Mouse (Mus musculus) heart, adult 11 months (tissue): Measurements from ENCODE around the gene Erbb3.
"Not testable (repeated sequence)": the region's sequence is repeated elsewhere in the genome, so short reads cannot be mapped to it uniquely, and the experiment has no call there.

Source experiments
- DNase-seq: peaks from one replicate; pipeline ENCODE4 v3.0.0; 2022

The Erbb3 gene

DNA sequence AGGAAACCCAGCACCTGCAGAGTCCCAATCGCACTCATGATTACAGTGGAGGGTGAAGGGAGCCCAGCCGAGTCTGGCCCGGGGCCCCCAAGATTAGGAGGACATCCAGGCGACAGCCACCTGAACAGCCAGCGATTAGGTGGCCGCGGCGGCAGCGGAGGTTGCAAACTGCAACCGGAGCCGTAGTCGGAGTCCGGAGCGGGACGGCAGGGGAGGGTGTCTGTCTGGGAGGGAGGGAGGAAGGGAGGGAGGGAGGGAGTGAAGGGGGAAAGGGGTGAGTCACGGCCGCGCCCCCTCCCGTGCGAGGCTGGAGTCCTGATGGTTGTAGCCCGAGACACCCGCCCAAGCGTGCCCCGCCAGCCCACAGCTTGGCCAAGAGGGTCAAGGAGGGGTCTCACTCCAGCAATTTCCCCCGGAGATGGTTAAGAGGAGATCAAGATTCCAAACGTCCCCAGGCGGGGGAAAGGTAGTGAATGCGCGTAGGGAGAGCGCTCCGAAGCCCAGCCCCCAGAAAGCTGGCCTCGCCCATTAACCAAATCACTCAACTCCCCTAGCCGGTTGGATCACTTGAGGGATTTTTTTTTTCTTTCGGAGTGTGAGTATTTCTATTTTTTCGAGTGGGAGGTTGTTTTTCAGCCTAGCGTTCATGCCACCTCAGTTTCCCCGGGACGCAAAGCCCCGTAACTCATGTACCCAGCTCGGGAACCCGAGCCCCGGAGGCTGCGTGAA, at the start of gene Erbb3:
Gene Erbb3, minus strand, starts transcription at position 189 of the 729 bp plus-strand sequence.
- DNase-seq, result peak; percentile 94

DNA sequence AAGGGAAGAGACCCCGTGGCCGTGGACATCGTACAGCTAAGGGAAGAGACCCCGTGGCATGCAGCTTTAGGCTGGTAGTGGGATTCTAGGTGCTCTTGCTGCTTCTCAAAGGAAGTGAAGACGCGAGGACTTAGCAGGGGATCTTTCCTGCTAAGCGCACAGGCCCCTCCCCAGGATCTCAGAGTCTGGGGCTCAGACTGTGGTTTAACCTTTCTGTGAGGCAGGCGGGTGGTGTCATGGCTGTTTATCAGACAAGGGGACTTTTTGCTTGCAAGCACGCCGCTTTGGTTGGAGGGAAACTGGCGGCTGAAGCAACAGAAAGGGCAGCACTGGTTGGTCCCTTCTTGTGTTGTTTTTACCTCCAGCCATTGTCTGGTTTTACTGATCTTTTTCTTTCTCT, 47.6 kb upstream of the Erbb3 start:
- DNase-seq, result no peak

DNA sequence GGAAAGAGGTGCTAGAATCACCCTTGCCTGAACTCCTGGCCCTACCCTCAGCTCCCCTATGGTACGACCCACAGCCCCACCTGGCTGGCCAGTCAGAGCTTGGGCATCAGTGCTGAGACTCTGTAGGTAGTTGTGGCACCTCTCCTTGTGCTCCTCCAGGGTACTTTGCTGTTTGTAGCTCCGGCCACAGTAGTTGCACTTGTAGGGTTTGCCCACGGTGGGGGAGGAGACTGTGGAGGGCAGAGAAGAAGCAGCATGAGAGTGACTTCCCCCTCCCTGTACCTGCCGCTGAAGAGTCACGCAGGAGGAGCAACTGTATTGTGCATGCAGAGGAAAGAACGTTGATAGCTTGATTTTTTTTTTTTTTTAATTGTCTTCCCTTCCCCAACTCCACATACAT, 47.1 kb upstream of the Erbb3 start:
- DNase-seq, result peak; percentile 75

DNA sequence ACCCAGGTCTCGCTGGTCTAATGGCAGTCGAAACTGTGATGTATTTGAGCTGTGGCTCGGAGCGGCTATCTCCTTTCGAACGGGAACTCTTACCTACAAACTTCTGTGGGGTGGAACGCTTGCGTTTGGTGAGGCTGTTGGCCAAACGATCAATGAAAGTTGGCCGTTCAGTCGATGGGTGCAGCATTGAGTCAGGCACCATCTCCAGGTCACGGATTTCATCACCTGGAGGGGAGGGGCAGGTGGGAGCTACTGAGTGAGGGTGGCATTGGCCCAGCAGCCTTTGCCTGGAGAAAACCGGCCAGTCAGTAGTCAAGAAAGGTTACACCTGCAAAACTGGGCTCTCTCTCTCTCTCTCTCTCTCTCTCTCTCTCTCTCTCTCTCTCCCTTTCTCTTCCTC, 46.2 kb upstream of the Erbb3 start:
- DNase-seq, result no peak

DNA sequence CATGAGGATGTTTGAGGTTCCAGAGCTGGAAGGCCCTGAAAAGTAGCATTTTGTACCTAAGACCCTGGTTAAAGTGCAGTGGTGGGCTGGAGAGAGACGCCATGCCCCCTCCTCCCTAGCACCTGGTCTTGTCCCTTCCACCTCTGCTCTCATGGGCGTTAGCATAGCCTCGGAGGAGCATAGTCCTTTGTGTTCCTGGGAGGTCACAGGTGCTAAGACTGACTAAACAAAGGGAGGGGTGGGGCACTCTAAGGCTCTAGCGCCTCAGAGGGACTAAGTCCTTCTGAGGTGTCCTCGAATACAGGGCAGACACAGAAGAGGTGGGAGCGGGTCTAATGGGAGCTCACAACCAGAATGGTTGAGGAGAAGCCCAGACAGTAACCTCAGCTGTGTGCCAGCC, 42.1 kb upstream of the Erbb3 start:
- no peak for DNase-seq

DNA sequence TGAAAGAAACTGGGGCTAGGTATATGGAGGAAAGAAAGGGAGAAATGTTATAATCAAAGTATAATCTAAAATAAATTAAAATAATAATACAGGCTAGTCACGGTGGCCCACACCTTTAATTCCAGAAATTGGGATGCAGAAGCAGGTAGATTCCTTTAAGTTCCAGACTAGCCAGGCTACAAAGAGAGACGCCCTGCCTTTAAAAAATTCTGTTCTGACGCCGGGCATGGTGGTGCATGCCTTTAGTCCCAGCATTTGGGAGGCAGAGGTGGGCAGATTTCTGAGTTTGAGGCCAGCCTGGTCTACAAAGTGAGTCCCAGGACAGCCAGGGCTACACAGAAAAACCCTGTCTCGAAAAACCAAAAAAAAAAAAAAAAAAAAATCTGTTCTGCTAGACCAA, 40.9 kb upstream of the Erbb3 start:
- DNase-seq, result not testable (repeated sequence)

DNA sequence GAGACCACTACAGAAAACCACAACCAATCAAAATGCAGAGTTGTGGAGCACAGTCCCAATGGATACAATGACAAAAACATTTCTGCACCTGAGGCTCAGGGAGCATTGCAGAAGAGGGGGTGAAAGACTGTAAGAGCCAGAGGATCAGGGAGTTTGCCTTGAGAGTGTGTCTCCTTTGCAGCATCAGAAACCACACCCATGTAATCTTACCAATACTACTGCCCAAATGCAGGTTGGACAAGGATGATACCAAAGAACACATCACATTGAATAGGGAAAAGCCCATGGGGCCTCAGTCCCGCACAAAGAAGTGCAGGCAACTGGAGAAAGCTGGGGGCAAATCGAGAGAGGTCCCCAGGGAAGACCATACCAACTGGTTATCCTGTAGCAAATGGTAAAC, 40.3 kb upstream of the Erbb3 start:
- DNase-seq, result no peak

DNA sequence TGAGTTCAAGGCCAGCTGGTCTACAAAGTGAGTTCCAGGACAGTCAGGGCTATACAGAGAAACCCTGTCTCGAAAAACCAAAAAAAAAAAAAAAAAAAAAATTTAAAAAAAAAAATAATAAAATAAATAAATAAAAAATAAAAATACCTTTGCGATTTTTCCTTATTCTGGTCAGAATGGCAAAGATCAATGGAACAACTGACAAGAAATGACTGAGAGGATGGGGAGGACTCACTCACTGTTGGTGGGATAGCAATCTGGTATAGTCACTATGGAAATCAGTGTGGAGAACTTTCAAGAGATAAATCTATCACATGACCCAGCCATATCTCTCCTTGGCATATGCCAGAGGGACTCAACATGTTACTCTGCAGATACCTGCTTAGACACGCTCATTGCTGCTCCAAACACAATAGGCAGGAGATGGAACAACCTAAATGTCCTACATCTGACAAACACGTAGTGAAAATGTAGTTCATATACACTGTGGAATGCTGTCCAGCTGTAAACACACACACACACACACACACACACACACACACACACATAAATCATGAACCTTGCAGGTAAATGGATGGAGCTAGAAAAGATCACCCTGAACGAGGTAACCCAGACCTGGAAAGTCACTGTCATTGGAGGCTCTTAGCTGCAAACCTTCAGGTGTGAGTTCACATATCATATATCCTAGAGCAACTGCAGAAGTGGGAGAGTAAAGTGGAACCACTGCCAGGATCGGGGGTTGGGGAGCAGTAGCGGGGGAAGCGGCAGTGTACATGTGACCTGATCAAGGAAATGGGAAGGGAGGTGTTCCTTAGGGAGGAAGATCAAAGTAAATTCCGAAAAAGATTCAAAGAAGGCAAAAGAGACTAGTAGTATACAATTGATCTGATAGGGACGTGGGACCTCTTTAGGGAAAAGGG, 38.2 kb upstream of the Erbb3 start:
- DNase-seq, result no peak

DNA sequence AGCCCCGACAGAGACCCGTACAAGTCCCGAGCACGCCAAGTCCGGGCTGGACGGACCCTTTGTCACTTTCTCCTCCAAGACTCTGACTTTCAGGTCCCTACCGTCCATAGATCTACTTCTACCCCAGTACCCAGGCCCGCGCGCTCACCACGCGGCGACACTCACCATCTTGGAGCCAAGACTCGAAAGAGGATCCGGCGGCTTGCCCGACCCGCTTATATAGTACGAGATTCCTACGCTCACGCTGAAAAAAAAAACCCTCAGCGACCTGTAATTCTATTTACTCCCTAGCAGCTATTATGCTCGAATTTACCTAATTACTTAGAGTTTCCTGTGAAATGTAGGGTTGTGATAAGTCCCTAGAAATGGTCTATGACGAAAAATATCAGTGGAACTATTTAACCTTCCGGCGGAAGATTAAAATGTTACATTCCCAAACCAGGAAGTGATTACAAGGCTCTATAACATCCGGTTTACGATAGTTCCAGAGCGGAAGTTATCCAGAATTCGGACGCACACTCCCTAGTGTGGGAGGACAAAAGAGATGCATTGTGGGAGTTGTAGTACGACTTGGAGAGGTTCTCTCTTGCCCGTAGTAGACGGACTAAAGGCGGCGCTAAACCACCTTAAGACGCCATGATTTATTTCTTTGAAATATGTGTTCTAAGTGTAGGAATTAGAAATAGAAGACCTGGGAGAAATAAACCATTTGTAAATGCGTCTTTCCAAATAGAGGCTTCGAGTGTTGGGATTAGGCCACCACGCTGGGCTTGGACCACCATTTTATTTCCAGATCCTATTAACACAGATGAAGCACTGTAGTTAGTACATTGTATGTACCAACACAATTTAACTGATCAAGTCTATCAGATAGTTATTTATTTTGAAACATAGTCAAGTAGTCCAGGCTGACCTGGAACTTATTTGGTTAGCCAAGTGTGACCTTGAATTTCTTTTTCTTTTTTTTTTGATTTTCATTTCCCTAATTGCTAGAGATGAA, 37.2 kb upstream of the Erbb3 start, which contains the start of gene Rps26:
Gene Rps26, minus strand, starts transcription at position 437 of the 1,000 bp plus-strand sequence.
- peak; percentile 99 for DNase-seq

DNA sequence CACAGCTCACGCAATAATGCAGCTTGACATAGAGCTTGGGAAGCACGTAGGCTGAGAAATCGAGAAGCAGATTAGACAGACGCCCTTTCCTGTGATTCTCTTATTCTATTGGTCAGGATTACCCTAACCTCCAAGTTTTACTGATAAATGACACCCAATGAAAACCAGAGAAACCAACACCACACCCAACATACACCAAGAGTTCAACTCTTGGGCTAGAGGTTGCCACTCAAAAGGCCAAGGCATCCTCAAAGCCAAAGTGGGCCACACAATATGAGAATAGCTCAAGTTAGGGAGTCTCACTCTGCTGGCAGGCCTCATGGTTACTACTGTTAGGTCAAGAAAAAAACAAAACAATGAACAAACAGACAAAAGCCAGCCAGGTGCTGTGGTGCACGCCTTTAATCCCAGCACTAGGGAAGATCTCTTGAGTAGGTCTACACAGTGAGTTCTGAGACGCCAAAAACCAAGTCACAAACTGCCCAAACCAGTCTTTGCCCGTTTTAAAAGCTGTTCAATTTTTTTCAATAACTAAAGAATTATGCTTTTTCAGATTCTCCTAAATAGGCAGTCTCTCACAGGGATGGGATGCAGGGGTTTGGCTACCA, 35.9 kb upstream of the Erbb3 start:
- no peak for DNase-seq

DNA sequence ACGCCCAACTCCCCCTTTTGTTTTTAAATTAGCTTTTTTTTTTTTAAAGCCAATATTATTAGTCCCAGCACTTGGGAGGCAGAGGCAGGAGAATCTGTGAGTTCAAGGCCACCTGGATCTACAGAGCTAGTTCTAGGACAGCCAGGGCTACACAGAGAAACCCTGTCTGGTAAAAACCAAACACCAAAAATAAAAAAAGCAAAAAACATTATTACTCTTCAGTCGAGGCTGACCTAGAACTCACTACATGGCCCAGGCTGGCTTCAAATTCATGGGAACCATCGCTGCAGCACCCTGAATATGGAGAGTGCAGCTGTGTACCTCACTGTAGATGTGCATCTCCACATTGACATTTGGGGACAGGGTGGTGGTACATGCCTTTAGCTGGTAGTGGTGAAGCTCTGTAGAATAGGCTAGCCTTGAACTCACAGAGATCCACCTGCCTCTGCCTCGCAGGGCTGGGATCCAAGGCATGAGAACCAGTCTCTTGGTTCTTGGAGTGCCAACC, 33.7 kb upstream of the Erbb3 start:
- DNase-seq, result not testable (repeated sequence)

DNA sequence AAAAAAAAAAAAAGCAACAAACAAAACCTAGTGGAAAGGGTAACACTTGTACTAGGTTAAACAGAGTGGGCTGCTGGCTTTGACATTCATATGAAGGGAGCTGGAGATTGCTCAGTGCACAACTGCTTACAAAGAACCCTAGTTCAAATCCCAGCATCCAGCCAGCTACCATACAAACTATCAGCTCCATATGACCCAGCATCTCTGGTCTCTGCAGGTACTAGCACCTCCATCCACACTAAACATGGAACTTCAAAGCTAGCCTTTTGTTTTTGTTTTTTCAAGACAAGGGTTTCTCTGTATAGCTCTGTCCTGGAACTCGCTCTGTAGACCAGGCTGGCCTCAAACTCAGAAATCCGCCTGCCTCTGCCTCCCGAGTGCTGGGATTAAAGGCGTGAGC, 33.2 kb upstream of the Erbb3 start:
- no peak for DNase-seq

DNA sequence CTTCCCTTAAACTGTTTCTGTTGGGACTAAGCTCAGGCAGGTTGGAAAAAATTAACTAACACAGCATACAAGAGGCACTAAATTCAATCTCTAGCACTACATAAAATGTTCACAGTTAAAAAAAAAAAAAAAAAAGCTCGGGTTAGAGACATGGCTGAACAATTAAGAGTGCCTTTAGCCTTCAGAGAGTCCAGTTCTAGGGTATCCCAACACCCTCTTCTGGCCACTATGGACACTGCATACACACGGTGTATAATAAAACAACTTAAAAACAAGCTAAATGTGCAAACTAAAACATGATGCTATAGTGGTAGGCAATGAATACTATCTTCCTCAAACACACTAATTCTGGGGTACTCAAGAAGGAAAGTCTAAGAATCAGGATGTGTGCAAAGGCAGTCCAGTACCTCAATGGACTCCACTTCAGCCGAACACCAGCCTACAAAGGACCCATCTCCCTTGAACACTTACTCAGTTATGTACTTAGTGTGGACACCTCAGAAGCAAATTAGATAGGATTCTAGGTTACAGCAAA, 32.6 kb upstream of the Erbb3 start:
- no peak for DNase-seq

DNA sequence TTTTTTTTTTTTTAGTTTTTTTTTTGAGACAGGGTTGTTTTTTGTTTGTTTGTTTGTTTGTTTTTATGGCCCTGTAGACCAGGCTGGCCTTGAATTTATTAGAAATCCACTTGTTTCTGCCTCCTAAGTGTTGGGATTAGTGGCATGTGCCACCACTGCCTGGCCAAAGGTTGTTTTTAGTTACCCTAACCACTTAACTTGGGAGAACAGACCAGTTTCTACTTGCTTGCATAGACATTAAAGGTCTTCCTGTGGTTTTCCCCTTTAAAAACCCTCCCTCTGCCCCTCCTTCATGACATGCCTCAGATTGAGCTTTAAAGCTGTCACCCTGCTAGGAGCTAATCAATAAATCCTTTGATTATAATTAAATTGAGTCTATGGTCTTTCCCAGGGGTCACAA, 30.8 kb upstream of the Erbb3 start:
- no peak for DNase-seq

DNA sequence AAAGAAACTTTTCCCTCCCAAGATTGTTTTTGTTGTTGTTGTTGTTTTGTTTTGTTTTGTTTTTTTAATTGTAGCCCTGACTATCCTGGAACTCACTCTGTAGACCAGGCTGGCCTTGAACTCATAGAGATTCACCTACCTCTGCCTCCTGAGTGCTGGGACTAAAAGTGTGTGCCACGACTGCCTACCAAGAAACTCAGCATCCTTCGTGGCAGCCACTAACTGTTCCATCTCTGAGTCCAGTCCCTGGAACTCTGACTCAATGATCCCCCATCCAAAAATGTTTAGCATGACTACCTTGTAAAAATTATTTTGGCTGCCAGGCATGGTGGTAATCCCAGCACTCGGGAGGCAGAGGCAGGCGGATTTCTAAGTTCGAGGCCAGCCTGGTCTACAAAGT, 29.7 kb upstream of the Erbb3 start:
- not testable (repeated sequence) for DNase-seq

DNA sequence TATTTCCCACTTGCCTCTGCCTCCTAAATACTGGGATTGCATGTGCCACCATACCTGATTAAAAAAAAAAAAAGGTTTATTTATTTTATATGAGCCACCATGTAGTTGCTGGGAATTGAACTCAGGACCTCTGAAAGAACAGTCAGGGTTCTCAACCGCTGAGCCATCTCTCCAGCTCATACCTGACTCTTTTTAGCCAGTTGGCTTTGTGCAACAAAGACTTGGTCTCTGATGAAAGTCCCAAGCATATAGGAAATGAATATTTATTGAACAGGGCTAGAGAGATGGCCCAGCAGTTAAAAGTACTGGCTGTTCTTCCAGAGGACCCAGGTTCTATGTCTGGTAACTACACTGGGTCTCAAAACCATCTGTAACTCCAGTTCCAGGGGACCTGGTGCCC, 29.1 kb upstream of the Erbb3 start:
- no peak for DNase-seq

DNA sequence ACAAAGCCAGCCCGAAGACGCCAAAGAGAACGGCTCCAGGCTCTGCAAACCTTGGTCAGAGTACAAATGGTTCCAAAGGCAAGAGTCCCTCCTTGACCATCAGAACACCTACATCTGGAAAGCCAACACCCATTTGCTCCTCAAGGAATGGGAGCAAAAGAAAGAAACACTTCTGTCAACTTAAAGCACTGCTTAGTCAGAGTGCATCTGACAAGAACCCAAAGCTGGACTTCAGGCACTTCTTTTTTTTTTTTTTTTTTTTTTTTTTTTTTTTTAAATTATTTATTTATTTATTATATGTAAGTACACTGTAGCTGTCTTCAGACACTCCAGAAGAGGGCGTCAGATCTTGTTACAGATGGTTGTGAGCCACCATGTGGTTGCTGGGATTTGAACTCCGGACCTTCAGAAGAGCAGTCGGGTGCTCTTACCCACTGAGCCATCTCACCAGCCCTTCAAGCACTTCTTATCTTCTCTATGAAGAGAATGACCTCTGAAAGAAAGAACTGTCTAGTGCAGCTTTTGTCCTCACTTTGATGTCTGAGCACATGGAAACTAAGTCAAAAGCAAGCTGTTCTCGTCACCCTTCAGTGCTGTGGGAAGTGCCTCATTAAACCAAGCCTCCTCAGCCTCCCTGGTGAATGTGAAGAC, 26.5 kb upstream of the Erbb3 start:
- DNase-seq, result not testable (repeated sequence)

DNA sequence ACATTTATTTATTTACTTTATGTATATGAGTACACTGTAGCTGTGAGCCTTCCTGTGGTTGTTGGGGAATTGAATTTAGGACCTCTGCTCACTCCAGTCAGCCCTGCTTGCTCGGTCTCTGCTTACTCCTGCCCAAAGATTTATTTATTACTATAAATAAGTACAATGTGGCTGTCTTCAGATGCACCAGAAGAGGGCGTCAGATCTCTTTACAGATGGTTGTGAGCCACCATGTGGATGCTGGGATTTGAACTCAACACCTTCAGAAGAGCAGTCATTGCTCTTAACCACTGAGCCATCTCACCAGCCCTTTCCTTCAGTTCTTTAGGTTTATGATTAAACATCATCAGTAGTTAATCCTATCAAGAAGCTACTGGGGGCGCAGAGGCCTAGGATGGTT, 25.5 kb upstream of the Erbb3 start:
- DNase-seq, result no peak

DNA sequence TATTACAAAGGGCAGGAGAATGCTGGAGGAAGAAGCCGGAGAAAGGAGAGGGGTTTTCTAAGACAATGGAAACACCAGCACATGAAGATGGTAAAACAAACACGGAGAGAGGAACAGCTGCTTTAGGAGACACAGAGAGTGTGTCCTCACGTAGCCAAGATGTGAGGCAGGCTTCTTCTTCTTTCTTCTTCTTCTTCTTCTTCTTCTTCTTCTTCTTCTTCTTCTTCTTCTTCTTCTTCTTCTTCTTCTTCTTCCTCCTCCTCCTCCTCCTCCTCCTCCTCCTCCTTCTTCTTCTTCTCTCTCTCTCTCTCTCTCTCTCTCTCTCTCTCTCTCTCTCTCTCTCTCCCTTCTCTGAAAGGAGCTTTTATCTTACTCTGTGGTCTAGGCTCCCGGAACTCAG, 24.4 kb upstream of the Erbb3 start:
- not testable (repeated sequence) for DNase-seq

DNA sequence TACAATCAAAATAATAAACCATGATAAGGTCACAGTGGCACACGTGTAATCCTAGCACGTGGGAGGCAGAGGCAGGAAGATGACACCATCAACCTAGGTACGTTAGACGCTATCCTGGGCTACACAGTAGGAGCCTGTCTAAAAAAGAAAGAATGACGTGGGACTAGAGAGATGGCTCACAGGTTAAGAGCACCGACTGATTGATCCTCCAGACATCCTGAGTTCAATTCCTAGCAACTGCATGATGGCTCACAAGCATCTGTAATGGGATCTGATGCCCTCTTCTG, 23.6 kb upstream of the Erbb3 start:
- no peak for DNase-seq

DNA sequence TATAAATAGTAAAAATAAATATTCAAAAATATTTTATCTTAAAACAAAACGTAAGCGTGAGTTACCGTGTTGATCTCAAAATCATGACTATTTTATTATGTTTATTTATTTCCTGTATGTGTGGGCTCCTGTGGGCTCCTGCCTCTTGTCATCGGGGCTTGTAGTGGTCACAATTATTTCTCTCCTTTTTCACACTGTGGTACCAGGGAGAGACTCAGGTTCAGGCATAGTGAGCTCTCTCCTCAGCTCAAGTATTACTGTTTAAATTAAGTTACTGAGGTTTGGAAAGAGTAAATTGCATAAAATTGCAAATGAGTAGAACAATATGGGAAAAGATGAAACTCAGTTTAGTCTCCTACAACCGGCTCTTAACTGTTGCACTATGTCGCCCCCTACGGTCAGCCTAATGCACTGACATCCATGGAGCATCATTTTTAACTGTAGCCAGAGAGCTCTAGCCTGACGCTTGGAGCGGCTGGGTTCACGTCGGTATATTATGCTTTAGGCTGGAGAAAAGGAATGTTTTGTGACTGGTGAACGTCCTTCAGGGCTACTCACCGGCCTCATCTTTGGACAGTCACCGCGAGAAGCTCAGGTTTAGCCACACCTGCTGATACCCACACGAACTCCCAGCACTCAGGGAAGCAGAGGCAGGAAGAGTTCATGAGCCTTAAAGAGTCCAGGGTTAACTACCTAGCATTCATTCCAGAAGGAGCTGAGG, 23.1 kb upstream of the Erbb3 start:
- no peak for DNase-seq
